Mouse (Mus musculus) cerebellum, postnatal 14 days (tissue): ENCODE measurements at regions not wholly inside any gene's neighbourhood (a gene's known extent, or its start where the extent isn't known, plus 50 kb on each side); places are given as distances from the start of the nearest gene placed in this dataset.
A peak's percentile ranks its signal among the peaks of the same experiment; 100 is the strongest.

Source experiments
- DNase-seq, 2 experiments: peaks; one replicate each; pipeline ENCODE4 v3.0.0; 2021; ENCODE audit warnings: mixed read lengths in 2 of 2

DNA sequence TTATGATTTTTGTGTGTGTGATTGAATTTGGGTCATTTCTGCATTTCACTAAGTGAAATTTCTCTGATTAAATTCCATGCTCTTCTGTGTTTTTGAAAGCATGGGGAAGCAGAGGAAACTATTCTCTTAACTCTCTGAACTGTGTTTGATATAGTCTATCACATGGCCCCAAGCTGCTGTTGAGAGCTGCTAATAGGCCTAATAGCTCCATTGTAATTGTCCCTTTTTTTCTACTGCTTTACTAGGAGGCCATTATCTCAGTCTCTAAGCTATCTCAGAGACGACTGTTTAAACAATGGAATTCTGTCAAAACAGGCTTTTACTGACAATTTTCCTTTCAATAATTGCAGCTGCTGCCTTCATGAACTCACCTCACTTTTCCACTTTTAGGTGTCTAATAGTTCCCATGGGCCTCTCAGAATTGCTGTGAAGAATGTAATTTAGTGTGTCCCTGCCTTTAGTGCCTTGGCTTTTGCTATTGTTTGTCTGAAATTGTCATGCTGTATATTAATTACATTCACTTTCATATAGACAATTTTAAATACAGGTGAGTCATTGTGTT is 721.5 kb upstream of the Kcnd2 start:
- no peak for DNase-seq

GRCm38 (mm10) chr6:20502338-20503079 is 712.8 kb upstream of the Kcnd2 start:
- peak; percentile 68 to 76 for DNase-seq
